ENCODE assay signal across 14 mouse cellular contexts in genomic region chr3:38962328-38962727, GRCm38 (mm10).
A peak's percentile ranks its signal among the peaks of the same experiment; 100 is the strongest.
DNase-seq lines count a peak whose midpoint lies in the region; ATAC-seq lines count a peak whose summit lies in the region.
"Had no signal": no experiment of that assay in that cellular context is flagged by ENCODE, and none has a peak within 500 bp of the region (broad histone marks: within the 10 kb centered on the region; RNA-seq: fewer than 3 reads in every experiment).

No protein-coding gene starts in this region.

- no peak overlapping the region for H3K27ac ChIP-seq in forebrain, embryonic 14.5 days (ENCODE audit: low read depth, low read length)
- H3K27ac ChIP-seq in forebrain, embryonic 10.5 days: no peak overlapping the region
- H3K27ac ChIP-seq: embryonic facial prominence, embryonic 12.5 days; intestine, embryonic 15.5 days had no signal

- intact Hi-C loops in left cerebral cortex, postnatal 4 days (cut with DNase I): no loop called here

- no peak overlapping the region for H3K4me2 ChIP-seq in forebrain, embryonic 14.5 days (ENCODE audit: low read length)
- H3K4me2 ChIP-seq: embryonic facial prominence, embryonic 12.5 days; intestine, embryonic 15.5 days; liver, embryonic 11.5 days had no signal

- H3K9ac ChIP-seq in forebrain, embryonic 14.5 days (ENCODE audit: low read length): no peak overlapping the region
- H3K9ac ChIP-seq: embryonic facial prominence, embryonic 12.5 days; intestine, embryonic 15.5 days had no signal

- peaks cover 29% of the 10 kb centered on the region for H3K36me3 ChIP-seq in forebrain, embryonic 14.5 days (ENCODE audit: control insufficient read depth, insufficient read depth, low read length)
- peaks cover 62% of the 10 kb centered on the region for H3K36me3 ChIP-seq in forebrain, embryonic 10.5 days (replicated peaks)
- H3K36me3 ChIP-seq: intestine, embryonic 15.5 days had no signal

- peaks cover 6% of the 10 kb centered on the region; the same call in 1 of the 2 replicates for H3K4me1 ChIP-seq in forebrain, embryonic 14.5 days (ENCODE audit: control insufficient read depth, insufficient read depth, low read length)
- H3K4me1 ChIP-seq in forebrain, embryonic 10.5 days: no peaks in the 10 kb centered on the region
- H3K4me1 ChIP-seq: embryonic facial prominence, embryonic 12.5 days; intestine, embryonic 15.5 days had no signal

- peak; percentile 75 for DNase-seq in forebrain, embryonic 14.5 days (ENCODE audit: low spot score)
- no peak for DNase-seq in forebrain, embryonic 10.5 days (ENCODE audit: extremely low spot score, low spot score)
- DNase-seq in left cerebral cortex, postnatal 4 days: peak; percentile 38
- no peak for DNase-seq in left cerebral cortex, adult 8-10 months (ENCODE audit: low spot score in 2 of 2)
- peak; percentile 23 for DNase-seq in right cerebral cortex, postnatal 14 days
- no peak for DNase-seq in right cerebral cortex, postnatal 36 days (ENCODE audit: low spot score in 2 of 2)
- DNase-seq in adrenal gland, postnatal 4 days (ENCODE audit: low spot score in 2 of 2): no peak
- DNase-seq in thymus, postnatal 36 days: no peak
- DNase-seq: cerebellum, adult 11-12 months; gastrocnemius, postnatal 14 days; heart, postnatal 14 days had no signal

- no peaks in the 10 kb centered on the region for H3K9me3 ChIP-seq in forebrain, embryonic 14.5 days (replicated peaks; ENCODE audit: control insufficient read depth, low read length)
- no peaks in the 10 kb centered on the region for H3K9me3 ChIP-seq in forebrain, embryonic 10.5 days
- H3K9me3 ChIP-seq: embryonic facial prominence, embryonic 12.5 days; intestine, embryonic 15.5 days had no signal

- no peak overlapping the region for H3K4me3 ChIP-seq in forebrain, embryonic 14.5 days (ENCODE audit: low read depth, low read length)
- H3K4me3 ChIP-seq in forebrain, embryonic 10.5 days: no peak overlapping the region
- H3K4me3 ChIP-seq: embryonic facial prominence, embryonic 12.5 days; intestine, embryonic 15.5 days had no signal

- WGBS in forebrain, embryonic 14.5 days: 54% methylated on average over 6 of the region's 6 CpGs
- WGBS in forebrain, embryonic 10.5 days: 86% methylated on average over 6 of the region's 6 CpGs

- no peaks in the 10 kb centered on the region for H3K27me3 ChIP-seq in forebrain, embryonic 14.5 days (replicated peaks; ENCODE audit: control insufficient read depth, insufficient read depth, low read length)
- H3K27me3 ChIP-seq in forebrain, embryonic 10.5 days (ENCODE audit: poor library complexity, severe bottlenecking): no peaks in the 10 kb centered on the region
- H3K27me3 ChIP-seq: embryonic facial prominence, embryonic 12.5 days; intestine, embryonic 15.5 days had no signal

- ATAC-seq in forebrain, embryonic 14.5 days: peak; percentile 70
- ATAC-seq: intestine, embryonic 15.5 days had no signal

Comparison
In these comparisons a context has a peak if more than half of its experiments do, and no peak if none do; other contexts are left out.
1. DNase-seq: peak in forebrain, embryonic 14.5 days (single experiment), left cerebral cortex, postnatal 4 days (single experiment) and right cerebral cortex, postnatal 14 days (single experiment); none in forebrain, embryonic 10.5 days (single experiment), left cerebral cortex, adult 8-10 months (0 of 2), right cerebral cortex, postnatal 36 days (0 of 2), adrenal gland, postnatal 4 days (0 of 2) and thymus, postnatal 36 days (0 of 2).